Mouse (Mus musculus): Measurements from ENCODE around the gene Mettl24. TPM values are rescaled to one million over a fixed set of nuclear protein-coding genes. Genes with fewer than 3 reads are reported as not detected.
"Not testable (repeated sequence)": the region's sequence is repeated elsewhere in the genome, so short reads cannot be mapped to it uniquely, and the experiment has no call there.

Gene Mettl24
- total RNA-seq, 1 experiment from 2014 or later, result not detected

DNA sequence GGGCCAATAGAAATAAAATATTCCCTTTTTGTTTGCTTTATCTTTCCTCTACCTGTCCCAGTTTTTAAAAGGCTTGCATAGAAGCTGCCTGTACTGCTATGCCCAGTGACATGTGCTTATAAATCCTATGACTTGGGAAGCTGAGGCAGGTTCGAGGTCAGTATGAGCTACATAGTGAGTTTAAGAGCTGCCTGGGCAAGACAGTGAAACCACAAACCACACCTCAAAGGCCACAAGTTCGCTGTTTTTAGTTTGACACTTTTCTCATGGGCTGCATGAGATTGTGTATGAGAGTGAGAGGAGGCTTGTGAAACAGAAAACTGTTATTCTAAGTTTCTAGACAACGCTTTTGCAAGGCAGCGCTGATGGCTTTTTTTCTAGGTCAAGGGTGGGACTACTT is 42.4 kb downstream of the Mettl24 start:
- ATAC-seq (replicated peaks; ENCODE audit: insufficient number of reproducible peaks, low FRiP score, low TSS enrichment, poor library complexity, severe bottlenecking), result no peak

DNA sequence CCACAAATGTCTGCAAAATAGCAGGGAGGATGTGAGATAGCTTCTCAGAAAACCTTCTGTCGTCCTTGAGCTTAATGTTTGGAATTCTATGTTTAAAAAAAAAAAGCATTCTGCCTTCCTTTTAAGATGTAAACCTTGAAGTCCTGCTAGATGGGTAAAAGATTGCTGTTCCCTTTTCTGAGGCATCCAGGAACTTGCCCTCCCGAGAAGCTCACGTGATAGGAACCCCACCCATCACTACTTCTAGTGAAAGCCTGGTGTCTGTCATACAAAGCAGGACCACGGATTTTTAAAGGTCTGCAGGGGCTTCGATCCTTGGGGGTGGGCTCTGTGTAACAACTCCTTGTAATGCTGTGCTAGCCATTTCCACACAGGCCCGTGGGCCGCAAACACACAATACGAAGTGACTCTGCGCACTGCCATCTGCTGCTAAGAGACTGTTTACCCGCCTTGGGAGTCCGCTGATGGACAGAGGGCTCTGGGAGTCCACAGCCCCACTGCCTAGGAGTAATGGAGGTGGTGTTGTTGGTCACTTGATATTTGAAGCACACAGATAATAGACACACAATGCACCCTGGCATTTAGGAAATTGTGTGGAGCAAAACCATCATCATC is 43.3 kb downstream of the Mettl24 start:
- no peak for ATAC-seq (replicated peaks; ENCODE audit: insufficient number of reproducible peaks, low FRiP score, low TSS enrichment, poor library complexity, severe bottlenecking)

DNA sequence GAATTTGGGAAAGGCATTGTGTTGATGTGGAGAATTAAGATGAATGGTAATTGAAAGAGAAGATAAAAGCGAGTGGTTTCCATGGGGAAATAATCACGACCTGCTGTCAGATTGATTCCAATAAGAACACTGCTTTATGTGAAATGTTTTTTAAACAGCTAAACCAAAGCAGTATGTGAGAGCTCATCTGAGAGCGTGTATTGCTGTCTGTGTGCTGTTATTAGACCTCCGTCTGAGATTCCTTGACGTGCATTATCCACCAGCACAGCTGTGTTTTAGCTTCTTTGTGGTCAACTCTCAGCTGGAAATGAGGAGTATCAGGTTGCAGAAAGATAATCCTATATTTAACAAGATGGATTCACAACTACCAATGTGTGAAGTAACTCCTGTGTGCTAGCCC is 43.9 kb downstream of the Mettl24 start:
- ATAC-seq (replicated peaks; ENCODE audit: insufficient number of reproducible peaks, low FRiP score, low TSS enrichment, poor library complexity, severe bottlenecking), result no peak

DNA sequence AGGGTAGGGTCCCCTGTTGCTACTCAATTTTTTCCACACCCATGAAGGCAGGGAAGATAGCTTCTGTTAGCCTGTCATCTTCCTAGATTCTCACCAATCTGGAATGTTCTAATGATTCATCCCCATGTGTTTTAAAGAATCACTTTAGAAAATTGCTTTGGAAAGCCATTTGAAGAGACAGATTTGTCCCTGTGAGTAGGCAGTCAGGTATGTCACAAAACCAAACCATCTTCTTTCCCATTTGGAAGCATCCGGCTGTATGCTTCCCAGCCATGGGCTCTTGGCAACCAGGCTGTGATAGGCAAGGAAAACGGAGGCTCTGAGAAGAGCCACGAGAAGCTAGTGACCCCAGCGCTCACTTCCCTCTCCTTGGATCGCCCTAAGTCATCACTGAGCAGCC is 47.1 kb downstream of the Mettl24 start:
- no peak for ATAC-seq (replicated peaks; ENCODE audit: insufficient number of reproducible peaks, low FRiP score, low TSS enrichment, poor library complexity, severe bottlenecking)

DNA sequence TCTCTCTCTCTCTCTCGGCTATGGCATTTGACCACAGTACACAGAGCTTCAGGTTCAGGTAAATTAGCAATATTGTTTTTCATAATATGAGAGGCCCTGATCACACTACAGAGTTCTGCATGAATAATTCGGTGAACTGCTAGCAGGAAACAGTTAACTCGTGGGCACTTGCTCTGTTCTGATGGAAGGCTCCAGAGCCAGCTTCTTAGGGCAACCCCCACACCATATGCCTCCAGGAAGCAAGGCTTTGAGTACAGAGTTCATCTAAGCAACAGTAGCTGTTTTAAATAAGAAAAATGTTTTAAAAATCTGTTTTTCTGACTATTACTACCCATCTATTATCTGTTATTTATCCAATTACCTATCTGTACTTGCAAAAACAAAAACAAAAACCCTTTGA is 50.2 kb downstream of the Mettl24 start:
- ATAC-seq (replicated peaks; ENCODE audit: insufficient number of reproducible peaks, low FRiP score, low TSS enrichment, poor library complexity, severe bottlenecking), result no peak

DNA sequence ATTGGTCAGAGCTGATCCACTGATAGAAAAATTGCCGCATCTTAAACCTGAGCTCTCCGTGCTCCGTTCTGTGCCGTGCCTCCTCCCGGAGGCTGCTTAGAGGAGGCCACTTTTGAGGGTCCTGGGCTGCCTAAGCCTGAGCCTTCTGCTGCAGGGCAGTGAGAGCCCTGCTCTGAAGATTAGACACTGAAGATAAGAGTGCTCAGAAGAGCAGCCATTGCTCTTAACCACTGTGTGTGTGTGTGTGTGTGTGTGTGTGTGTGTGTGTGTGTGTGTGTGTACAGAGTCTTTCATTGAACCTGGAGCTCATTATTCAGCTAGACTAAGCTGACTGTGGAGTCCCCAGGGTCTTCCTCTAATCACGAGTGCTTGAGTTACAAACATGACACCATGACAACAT is 53.1 kb downstream of the Mettl24 start:
- no peak for ATAC-seq (replicated peaks; ENCODE audit: insufficient number of reproducible peaks, low FRiP score, low TSS enrichment, poor library complexity, severe bottlenecking)

DNA sequence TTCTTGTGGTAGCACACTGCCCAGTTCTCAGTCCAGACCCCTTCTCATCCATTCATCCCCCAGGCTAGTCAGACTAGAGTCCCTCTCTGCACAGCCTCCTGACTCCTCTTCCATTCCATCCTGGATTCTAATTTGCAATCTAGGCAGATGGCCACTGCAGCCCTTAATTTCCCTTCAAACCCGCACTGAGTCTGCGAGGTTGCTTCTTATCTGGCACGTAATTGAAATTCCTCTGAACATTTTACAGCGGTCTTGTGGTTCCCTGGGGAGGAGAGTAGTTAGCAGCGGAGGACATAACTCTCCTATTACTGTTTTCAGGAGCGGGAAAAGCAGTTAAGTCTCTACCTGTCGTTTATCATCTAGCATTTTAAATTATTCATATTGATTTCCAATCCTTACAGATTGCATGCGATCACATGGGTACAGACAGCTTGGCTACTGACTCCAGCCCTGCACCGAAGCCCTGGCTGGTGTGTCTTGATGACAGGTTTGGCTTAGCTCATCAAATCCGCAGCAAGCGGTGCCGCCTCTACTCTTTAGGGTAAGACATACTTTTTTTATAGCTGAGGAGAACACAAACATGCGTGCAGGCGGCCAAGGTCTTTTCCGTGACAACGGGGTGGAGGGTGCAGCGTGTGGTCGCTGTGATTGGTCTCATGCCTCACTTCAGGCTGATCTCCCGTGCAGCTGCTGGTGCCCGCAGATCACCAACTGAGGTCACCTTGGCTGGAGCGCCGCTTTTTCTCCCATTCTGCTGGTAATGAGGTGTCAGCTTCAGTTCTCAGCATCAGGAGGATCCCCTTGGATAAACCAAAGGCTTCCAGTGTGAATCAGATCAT is 54.4 kb downstream of the Mettl24 start:
- ATAC-seq (replicated peaks; ENCODE audit: insufficient number of reproducible peaks, low FRiP score, low TSS enrichment, poor library complexity, severe bottlenecking), result no peak

DNA sequence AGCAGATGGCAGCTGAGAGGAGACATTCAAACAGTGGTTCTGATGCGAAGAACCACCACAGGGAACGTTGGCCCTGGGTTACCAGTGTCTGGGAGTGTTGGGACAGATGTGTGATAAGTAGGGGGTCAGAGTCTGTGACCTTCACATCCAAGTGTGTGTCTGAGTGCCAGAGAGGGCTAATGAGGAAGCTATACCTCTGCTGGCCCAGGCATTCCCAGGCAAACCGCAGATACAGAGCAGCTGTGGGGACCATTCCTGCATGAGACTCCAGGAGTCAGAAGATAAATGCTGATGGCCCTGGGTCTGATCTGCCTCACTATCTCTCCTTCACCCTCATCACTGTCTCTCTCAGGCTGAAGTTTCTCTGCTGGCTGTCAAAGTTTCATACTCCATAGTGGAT is 57.6 kb downstream of the Mettl24 start:
- ATAC-seq (replicated peaks; ENCODE audit: insufficient number of reproducible peaks, low FRiP score, low TSS enrichment, poor library complexity, severe bottlenecking), result no peak

DNA sequence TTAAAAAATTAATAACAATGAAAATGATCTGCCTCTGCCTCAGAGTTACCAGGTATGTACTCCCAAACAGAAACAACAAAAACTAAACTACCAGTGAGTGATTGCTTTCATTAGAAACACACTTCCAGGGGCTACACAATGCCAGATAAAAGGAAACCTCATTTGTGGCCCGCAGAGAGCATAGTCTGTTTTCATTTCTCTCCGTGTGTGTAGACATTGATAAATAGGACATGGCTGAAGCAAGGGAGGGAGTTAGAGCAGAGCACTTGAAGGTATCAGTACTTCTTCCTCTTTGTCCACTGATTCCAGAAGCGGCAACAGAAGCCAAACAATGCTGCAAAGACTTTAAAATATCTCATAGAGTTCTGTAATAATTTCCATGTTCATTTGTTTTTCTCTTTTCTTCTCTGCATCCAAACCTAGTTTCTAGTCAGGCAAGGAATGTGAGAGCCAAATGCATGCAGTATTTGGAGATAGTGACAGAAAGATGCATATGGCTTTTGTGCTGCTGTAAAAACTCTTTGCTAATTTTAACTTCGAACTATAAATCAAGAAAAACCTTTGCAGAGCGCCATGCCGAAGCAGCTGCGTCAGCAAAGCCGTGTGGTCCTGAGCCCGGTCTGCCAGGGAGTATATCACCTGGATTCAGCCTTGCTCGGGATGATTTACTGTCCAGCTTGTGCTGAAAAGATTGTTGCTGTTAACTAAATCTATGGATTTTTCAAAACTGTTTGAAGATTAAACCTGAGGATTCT is 67.4 kb downstream of the Mettl24 start:
- ATAC-seq (replicated peaks; ENCODE audit: insufficient number of reproducible peaks, low FRiP score, low TSS enrichment, poor library complexity, severe bottlenecking), result no peak

DNA sequence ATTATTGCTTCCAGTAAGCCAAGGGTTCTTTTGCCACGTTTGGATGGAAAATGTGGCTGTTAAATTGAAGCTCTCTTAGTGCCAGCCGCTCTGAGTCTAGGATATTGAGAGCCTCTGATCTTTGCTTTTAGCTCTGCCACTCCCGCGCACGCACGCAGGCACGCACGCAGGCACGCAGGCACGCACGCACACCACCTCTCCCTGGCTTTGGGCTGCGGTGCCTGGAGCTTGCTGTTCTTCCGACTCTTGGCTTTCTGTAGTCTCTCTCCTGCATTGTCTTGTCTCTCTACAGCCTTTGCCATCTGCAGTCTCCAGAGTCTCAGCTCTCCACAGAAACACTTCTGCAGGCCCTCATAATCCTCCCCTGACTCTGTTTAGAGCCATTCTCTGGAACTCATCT is 68.1 kb downstream of the Mettl24 start:
- no peak for ATAC-seq (replicated peaks; ENCODE audit: insufficient number of reproducible peaks, low FRiP score, low TSS enrichment, poor library complexity, severe bottlenecking)

DNA sequence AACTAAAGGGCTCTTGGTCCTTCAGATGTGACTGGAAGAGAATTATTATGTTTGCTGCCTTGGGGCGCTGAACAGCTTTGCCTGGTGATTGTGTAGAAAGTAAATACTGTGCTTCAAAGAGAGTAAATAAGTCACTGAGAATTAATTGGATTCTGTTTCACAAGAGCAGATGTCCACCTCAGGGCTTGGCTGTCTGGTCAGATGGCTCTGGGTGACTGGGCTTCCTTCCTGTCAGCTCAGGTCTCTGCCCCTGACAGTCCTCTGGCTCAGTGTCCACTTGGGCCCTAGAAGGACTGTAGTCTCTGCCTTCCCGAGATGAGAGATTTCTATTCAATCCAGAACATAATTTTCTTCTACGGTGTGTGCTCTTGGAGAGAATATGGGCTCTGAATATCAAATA is 70.0 kb downstream of the Mettl24 start:
- no peak for ATAC-seq (replicated peaks; ENCODE audit: insufficient number of reproducible peaks, low FRiP score, low TSS enrichment, poor library complexity, severe bottlenecking)

DNA sequence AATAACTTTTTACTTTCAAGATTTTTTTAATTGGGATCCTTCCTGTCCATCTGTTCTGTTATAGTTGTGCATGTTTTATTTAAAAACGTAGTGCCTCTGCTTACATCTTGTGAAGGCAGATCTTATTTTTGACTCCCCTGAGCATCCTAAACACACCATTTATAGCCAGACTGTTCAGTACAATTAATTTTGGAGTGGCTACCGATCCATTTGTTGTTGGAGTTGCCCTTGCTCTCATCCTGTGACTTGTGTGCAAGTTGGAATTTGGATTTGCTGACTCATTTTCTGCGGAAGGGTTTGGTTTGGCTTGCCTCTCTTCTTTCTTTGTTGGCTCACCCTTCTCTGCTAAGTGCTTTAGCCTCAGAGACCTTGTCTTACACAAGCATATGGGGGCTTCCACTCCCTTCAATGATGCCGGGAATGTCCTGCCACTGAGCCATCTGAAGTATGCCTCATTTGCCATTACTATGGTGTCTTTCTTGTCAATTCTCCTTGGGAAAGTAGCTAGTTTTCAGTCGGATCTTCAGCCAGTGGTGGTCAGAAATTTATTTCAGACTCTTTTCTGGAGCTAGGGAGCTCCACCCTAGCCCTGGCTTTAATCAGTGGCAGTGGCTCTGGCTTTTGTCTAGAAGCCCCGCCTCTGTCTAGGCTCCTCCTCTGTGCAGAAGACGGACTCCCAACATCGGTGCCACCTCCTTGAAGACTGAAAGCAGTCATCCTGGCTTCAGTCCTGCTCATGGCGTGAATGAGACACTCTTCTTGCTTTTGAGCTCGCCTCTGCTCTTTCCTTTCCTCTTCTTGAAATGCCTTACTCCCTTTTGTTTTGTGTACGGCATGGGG is 75.3 kb downstream of the Mettl24 start:
- no peak for ATAC-seq (replicated peaks; ENCODE audit: insufficient number of reproducible peaks, low FRiP score, low TSS enrichment, poor library complexity, severe bottlenecking)

DNA sequence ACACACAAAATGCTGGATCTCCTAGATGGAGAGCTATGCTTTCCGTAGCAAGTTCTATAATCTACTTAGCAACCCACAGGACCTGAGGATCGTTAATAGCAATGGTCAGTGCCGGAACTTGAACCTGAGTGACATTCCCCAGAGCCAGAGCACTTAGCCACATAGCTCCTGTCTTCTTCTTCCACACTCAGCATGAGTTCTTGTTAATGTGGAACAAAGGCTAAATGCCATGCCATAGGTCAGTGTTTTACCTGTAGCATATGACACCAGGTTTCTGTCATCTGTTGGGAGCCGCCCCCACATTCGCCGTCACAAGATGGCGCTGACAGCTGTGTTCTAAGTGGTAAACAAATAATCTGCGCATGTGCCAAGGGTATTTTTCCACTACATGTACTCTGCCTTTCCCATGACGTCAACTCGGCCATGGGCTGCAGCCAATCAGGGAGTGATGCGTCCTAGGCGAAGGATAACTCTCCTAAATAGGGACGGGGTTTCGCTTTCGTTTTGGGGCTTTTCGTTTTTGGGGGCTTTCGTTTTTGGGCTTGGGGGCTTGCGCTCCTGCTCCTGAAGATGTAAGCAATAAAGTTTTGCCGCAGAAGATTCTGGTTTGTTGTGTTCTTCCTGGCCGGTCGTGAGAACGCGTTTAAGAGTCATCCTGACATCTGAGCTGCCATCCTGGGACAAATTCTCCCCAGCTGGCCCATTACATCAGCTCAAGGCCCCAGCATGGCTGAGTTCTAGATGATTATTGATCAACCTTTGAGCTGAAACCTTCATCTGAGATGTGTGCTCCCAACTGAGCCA is 76.5 kb downstream of the Mettl24 start:
- ATAC-seq (replicated peaks; ENCODE audit: insufficient number of reproducible peaks, low FRiP score, low TSS enrichment, poor library complexity, severe bottlenecking), result not testable (repeated sequence)

DNA sequence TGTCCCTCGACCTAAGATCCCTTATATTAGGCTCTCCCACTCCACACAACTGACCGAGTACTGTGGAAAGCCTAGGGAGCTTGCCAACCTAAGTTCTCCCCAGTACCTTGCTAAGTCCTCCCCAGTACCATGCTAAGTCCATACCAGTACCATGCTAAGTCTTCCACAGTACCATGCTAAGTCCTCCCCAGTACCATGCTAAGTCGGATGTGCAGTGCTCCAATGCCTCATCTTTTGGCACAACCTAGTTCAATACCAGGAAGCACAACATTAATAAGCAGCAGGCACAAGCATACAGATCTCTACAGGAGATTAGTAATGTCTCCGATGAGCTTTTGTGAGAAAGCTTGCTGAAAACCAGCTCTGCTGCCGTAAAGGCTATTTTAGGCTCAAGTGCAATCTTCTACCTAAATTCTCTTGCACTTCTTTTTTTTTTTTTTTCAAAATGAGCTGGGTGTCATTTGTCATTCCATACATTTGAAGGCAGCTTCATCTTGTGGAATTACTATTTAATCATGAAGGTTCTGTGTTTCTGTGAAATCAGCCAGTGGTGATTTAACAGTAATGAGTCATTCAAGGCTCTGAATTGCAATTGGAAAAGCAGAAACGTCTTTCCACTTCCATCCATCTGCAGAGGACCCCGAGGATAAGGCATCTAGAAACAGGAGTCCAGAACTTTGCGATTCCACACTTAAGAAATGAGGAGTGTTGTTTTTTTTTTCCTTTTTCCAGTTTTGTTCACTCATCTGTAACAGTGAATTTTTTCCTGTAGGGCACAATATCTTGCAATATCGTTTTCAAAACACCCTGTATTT is 77.3 kb downstream of the Mettl24 start:
- no peak for ATAC-seq (replicated peaks; ENCODE audit: insufficient number of reproducible peaks, low FRiP score, low TSS enrichment, poor library complexity, severe bottlenecking)

DNA sequence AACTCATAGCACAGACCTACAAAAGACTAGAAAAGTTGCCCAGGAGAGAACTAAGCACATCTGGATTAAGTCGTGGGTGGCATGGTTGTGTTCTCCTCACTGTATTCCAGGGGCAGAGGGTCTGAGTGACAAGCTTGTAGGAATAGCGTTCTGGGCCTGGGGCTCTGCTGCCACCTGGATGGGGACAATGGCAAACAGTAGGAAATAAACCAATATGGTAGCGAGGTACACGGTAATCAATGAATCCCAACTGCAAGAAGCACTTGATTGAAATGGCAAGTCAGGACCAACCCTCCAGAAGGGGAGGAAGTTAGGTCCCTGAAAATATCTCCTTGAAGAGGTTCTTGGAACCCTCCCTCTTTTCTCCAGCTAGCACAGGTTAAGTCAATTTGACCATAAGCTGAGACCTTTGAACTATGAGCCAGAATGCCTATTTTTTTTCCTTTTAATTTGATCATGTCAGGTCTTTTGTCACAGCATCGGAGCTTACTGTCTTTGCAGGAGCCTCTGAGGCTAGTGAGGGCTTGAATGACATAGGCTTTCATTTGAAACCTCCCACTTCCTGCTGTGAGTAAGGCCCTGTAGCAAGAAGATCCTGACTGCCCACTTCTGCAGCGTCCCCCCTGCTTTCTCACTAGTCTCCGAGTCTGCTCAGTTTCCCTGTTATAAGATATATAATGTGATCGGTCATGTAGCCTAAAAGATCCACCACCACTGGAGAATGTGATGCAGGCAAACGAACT is 78.1 kb downstream of the Mettl24 start:
- ATAC-seq (replicated peaks; ENCODE audit: insufficient number of reproducible peaks, low FRiP score, low TSS enrichment, poor library complexity, severe bottlenecking), result no peak

DNA sequence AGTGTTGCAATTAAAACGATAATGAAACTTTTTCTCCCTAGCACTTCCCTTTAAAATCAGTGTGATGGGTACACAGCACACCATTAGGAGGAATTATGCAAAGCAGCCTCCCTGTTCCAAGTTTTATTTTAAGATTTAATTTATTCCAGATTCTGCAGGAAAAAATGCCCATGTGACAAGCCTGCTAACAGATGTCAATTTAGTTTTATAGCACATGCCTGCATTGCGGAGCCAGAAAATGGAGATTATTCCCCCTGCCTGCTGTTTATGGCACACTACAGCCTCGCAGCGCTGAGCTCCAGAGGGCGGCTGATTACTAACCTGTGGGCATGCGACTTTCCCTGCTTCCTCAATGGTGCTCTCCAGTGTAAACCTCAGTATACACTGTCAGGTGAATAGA is 79.5 kb downstream of the Mettl24 start:
- ATAC-seq (replicated peaks; ENCODE audit: insufficient number of reproducible peaks, low FRiP score, low TSS enrichment, poor library complexity, severe bottlenecking), result no peak

Data from monocyte, adult 5-6 weeks (primary cell).